Mouse (Mus musculus) small intestine, adult 2 months (tissue): ENCODE results near the gene Gigyf2.

Source experiments
- CTCF ChIP-seq: fragments of 200-500 bp; IDR thresholded peaks from 2 replicates; pipeline ENCODE4 v1.5.1; 2012; ENCODE audit warnings: low read depth, mild to moderate bottlenecking, control low read depth, inconsistent platforms, low read length, moderate library complexity, mixed read lengths; ENCODE audit not compliant: insufficient replicate concordance, insufficient read length; ENCODE audit errors: extremely low read depth
- POLR2A ChIP-seq: fragments of 200-500 bp; IDR thresholded peaks from 2 replicates; pipeline ENCODE4 v1.6.1; 2012; ENCODE audit warnings: low read depth, mild to moderate bottlenecking, control low read depth, inconsistent platforms, low read length, moderate library complexity

DNA sequence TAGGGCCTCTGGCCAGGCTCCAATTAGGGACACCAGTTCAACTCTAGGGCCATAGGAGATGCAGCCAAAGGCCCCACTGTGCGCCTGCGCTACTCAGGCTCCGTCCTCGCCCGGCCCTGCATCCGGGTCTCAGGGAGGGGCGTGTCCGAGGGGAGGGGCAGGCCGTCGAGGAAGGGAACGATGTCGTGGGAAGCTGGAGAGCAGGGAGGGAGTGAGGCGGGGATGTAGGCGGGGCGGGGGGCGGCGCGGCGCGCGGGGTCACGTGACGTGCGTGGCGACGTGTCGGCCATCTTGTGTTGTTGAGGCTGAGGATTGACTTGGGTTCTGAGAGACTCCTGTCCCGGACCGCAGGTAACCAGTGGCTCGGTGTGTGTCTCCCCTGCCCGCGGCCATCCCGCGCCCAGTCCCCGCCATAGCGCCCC lies at the start of gene Gigyf2:
- TF ChIP-seq CTCF = no peak
- TF ChIP-seq POLR2A = peak; percentile 70; the same call in 1 of the 2 replicates
